Mouse (Mus musculus) heart, adult 9 months (tissue): Measurements from ENCODE around the gene Vrtn.

Source experiments
- DNase-seq, 2 experiments: peaks; one replicate each; pipeline ENCODE4 v3.0.0; 2022; ENCODE audit warnings: low spot score in 2 of 2

The Vrtn gene

DNA sequence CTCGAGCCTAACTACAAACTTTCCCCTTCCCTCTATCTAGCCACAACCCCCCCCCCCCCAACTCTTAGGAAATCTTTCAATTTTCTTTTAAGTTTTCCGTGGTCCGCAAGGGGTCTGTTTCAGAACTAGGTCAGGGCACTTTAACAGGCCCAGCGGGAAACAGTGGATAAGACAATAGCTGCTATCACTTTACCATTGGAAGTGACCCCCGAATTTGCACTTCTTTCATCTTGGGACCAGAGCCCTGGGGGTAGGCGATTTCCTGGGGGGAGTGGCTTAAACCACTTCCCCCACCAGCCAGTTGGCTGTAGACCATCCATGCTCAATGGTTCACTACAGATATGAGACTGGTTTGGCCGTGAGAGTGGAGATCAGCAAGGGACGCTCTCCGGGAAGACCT is at the start of gene Vrtn:
TSS of gene Vrtn (plus strand) at position 366 of the 400 bp plus-strand sequence.
- no peak for DNase-seq

DNA sequence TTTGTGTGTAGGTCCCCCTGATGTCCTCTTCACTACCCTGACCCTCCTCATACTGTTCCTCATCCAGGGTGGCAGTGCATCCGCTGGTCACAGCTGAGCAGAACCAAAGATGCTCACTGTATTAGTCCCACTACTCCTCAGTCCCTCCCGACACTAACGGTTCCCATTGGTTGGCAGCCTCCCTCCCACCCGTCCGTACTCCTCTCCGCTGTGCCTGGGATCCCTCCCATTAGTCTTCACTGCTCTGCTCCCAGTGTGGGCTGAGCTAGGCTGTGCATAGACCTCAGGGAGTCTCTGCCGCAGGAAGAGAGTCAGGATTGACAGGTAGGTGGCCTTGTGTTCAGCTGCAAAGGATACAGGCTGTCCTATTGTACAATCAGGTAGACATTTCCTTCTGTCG is 42.5 kb upstream of the Vrtn start:
- DNase-seq = no peak

DNA sequence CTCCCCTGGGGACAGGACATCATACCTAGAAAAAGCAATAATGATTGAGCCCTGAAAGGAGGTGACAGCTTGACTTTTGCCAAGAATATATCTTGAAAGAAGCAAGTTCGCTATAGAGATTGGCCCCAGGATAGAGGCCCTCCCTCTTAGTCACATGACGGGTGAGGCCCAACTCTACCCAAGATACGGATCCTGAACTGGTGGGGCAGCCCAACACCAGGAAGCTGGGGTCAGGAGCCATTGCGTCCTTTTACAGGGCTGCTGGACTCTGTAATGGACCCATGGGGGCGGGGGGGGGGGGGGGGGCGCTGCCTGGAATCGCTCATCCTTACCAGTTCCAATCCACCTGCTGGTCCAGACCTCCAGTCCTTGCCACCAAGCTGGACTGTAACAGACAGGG is 36.8 kb upstream of the Vrtn start:
- no peak for DNase-seq

DNA sequence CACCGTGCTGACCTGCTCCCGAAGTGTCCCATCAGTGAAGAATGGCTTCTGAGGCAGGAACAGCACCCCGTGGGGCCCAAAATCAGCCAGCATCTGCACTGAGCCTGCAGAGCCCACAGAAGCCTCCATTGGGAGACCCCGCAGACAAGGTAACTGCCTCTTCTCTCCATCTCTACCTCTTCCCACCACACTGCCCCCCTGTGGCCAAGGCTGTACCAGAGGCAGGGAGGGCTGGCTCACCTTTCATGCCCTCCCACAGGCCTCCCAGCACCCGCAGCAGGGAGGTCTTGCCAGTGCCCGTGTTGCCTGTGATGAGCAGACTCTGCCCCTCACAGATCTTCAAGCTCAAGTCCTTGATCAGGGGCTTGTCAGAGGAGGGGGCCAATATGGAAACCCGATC is 35.0 kb upstream of the Vrtn start:
- no peak for DNase-seq

DNA sequence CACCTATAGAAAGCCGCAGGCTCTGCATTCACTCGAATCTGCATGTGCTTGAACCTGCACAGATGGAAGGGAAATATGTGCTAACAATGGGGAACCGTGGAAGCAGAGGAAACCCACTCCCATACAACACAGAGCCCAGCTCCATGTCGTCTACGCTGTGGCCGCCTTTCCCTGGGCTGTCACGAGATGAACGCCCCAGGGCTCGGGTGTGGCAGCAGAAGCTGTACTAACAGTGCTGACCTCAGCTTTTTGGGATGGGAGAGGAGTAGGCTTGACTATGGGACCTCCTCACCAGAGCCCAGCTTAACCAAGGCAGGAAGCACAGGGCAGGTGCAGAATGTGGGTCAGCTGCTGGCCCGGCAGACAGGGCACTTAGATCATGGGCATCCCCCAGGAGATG is 29.1 kb upstream of the Vrtn start:
- no peak for DNase-seq

DNA sequence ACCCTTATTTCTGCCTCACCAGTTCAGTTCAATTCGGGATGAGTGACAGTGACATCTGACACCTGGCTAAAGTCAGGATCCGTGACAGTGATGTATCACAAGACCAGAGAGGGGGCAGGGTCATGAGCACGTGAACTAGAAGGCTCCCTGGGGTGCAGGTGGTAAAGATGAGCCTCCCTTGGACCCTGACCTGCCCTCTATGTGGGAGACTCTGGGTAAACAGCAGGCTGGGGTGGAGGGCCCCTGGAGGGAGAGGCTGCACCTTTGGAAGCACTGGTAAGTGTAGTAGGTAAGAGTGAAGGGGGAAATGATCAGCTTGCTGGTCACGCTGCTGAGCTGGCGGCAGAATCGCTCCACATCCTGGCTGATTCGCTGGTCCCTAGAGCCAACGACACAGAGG is 28.3 kb upstream of the Vrtn start:
- DNase-seq = no peak

DNA sequence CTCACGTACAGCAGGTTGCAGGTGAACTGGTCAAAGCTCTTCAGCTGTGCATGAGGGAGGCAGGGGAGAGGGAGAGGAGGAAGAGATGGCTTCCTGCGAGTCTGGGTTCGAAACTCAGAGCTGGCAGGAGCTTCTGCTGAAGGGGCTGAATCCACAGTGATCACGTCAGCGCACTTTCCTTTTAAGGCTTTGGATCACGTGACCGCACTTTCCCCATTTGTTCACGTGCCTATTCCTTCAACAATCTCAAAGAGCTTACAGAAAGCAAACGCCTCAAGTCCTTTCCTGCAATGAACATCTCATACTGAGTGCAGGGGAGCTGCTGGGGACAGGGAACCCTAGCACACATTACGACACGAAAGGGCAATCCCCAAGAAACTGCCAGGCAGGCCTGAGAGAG is 26.8 kb upstream of the Vrtn start:
- DNase-seq = no peak

DNA sequence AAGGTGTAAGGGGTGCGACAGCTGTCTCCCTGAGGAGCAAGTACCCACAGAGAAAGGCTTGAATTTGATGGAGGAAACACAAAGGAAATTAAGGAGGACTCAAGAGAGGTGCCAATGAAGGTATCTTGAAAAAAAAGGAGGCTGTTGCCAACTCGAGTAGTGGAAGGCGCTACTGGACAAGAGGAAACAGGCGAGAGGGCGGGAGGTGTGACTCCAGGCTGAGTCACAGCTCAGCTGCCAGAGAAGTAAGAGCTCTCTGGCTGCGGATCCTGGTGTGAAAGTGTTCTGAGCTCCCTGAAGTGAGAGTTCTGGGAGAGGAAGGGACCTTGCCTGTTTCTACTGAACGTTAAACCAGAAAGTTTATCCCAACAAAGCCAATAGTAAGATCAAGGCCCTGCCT is 26.3 kb upstream of the Vrtn start:
- peak in 1 of 2 experiments; percentile 8 for DNase-seq

DNA sequence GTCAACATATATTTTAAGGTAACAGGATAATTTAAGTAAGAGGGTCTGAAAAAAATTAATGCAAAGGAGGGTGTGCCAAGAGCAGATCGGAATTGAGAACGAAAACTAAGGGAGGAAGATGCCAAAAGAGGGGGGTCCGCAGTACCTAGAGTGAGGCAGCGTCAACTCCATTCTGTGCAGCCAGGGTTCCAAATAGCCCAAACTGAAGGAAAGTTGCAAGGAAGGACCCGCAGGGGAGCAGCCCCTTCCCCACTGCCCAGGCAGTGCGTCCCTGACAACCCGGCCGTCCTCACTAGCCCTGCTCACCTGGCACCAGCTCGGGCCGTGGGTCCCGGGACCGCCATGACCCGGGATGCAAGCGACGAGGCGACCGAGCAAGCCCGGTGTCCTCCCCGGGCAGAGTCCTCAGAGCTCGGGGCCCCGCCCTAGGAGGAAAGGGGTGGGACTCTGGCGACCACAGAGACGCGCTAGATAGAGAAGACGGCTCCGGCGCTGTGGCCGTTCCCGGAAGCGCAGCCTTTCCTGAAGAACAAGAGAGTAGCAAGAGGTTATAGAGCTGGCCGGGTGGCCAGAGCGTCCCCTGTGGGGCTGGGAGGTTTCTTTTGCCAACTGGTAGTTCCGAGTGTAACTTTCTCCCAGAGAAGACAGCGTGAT is 23.7 kb upstream of the Vrtn start, which contains the start of gene Abcd4:
TSS of gene Abcd4 (minus strand) at position 437 of the 654 bp plus-strand sequence.
- peak; percentile 96 to 97 for DNase-seq

DNA sequence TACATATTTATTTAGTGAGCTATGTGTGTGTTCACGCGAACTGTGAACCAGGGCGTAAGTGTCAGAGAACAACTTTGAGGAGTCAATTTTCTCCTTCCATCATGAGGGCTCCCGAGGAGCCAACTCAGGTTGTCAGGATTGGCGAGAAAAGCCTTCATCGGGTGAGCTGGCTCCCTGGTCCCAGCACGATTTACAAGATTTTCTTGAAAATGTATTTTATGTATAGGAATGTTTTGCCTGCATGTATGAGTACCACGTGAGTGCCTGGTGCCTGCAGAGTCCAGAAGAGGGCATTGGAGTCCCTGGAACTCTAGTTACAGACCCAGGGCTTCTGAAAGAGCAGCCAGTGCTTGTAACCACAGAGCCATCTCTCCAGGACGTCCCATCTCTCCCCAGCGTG is 23.2 kb upstream of the Vrtn start:
- DNase-seq = peak in 1 of 2 experiments; percentile 15

DNA sequence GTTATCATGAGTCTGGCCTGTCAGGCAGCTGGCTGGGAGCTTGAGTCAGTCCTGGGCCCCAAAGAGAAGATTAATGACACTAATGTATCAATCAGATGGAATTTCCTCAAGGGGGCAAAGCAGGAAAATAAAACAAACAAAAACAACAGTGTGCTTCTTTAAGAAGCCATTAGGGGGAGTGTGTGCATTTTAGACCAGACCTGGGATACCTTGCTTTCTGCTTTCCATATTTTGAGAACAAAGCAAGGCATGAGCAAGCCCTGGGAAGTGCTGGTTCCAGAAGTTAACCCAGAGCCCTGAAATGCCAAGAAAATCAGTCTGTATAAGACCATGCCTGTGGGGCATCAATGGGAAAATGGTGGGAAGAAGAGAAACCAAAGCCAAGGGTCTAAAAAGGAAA is 19.8 kb upstream of the Vrtn start:
- no peak for DNase-seq

DNA sequence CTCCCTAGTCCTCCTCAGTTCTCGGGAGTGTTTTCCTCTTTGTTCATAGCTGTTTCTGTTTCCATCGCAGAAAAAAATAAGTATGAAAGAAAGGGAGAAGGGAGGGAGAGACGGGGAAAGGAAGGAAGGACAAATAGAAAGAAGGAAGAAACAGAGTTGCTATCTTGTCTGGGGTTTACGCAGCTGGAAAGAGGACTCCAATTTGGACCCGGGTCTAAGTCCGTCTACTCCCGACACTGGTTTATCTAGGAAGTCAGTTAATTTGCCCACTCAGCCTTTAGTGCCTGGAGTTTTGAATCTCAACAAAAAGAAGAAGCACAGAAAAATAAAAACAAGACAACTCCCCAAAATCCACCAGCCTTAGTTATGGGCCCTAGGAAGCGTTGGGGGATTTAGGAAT is 16.2 kb upstream of the Vrtn start:
- no peak for DNase-seq

DNA sequence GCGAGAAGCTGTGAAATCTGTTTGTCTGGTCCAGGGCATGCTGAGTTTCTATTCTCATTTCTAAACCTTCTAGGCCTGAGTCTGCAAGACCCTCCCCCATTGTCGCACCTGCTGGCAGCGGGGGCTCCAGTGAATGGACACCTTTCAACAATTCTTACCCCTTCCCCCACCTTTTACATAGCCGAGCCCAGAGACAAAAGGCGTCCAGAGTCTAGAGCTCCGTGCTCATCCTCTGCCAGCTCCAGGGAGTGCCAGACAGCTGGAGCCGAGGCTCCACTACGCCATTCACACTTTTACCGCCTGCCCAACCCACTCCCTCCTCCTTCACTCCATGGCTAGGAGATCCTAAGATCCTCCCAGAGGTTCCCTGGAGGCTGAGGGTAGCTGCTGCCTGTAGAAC is 15.7 kb upstream of the Vrtn start:
- DNase-seq = no peak

DNA sequence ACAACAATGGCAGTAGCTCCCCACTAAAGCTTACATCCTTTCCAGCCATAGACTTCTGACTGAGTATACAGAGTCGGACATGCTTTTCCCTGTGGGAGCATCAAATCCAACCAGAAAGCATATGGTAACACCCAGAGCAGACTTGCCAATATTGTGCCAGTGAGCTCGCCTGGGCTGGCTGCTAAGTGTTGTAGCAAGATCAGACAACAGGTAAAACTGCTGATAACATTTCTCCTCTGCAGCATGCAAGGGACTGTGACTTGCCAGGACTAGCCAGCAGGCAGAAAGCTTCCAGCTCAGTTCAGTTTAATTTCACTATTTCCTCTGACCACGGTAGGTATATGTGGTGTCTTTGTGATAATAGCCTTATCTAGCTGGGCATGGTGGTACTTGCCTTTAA is 9.0 kb upstream of the Vrtn start:
- DNase-seq = no peak

DNA sequence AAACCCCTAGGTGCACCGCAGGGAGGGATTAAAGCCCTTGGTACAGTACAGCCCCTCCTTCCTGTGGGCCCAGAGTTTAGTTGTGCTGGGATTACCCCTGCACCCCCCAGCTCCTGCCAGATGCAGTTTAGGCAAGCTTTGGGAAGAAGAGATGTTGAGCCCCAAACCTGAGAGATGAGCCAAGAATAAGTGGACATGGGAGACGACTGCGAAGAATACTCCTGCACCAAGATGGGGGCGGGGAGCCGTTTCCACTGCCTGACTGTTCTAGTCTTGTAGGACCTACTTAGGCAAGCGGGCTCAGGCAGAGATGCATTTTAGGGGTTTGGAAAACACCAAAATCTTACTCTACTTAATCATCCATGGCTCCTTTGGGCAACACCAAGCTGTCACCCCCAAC is 566 bp upstream of the Vrtn start:
- DNase-seq = no peak

DNA sequence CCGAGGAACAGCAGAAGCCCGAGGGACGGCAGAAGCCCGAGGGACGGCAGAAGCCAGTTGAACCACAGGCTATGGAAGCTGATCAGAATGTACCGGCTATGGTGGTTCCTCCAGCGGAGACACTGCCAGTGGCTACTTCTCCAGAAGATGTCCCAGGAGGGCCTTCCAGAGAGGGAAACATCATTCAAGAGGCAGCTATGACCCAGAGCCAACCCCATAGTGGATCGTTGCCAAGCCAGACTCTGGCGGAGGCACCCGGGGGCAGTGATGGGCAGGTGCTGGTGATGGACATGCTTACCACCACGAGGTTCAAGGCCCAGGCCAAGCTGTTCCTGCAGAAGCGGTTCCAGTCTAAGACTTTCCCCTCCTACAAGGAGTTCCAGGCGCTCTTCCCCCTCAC is 9.4 kb downstream of the Vrtn start:
- DNase-seq = no peak

DNA sequence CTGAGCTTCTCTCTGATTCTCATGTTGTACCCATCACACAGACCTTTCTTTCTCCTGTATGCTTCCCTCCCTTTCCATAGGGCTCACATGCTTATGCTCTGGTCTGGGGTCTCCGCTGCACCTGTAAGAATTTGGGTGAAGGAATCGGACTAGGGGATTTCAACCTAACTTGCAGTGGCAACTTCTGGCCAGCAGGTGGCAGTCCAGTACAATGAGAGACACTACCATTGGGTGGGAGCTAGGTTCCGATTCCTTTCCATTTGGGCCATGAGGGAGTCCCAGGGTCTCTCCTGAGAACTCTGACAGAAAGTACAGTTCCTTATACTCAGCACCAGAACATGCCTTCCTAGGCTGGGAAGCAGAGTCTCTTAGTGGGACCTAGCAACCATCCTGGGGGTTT is 13.1 kb downstream of the Vrtn start:
- DNase-seq = peak; percentile 6 to 28

DNA sequence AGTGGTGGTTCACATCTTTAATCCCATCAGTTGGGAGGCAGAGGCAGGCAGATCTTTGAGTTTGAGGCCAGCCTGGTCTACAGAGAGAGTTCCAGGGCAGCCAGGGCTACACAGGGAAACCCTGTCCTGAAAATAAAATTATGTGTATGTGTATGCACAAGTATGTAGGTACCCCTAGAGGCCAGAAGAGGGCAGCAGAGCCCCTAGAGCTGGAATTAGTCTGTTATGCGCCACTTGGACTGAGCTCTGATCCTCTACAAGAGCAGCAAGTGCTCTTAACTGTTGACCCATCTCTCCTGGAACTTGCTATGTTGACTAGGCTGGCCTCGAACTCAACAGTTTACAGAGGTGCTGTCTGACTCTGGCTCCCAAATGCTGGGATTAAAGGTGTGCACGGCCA is 29.7 kb downstream of the Vrtn start:
- DNase-seq = no peak

DNA sequence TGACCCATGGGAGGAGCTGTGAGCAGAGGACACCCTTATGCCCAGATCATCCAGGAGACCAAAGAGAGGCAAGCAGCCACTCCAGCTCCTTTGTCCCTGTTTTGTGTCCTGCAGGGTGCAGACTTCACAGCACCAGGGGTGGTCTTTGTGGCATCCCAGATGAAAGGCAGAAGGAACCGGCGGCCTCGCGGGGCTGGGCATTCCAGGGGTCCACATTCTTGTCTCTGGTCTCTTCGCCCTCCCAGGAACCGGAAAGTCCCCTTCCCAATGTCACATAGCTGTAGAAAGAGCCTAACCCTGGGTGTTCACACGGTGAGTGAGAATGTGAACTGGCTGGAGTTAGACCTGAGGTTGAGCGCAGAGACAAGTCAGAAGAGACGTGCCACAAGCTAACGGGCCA is 30.8 kb downstream of the Vrtn start:
- DNase-seq = no peak

DNA sequence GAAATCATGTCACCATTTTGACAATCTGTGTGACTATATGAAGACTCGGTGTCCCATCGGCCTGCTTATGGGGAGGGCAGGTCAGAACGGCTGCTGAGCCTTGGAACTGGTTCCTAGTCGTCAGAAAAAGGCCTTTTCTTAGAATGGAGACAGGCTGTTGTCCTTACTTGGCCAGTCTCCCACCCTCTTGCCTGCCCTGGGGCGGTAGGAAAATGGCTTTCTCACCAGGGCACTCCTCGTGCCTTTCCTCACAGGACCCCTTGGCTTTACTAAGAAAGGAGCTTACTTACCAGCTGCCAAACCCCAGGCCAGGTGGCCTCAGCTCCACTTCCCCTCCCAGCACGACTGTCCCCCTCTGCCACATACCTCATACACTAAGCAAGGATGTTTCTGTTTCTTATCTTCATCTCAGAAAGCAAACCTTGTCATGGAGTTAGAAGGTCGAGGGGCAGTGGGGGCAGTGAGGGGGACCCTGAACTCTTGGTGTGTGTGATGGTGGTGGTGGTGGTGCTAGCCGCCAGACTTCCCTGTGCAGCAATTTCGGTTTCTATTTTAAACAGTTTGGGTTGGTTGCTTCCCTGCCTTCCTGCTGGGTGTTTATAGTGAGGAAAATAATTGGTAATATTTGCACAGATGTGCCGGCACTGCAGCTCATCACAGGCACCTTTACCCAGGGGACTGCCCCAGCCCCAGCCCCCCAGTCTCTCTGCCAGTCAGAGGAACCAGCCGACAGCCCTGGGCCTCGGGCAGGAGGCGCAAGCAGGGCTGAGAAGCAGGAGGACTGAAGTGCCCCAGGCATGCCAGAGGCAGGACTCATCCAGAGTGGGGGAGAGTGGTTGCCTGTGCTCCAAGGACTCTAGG is 34.1 kb downstream of the Vrtn start:
- no peak for DNase-seq

DNA sequence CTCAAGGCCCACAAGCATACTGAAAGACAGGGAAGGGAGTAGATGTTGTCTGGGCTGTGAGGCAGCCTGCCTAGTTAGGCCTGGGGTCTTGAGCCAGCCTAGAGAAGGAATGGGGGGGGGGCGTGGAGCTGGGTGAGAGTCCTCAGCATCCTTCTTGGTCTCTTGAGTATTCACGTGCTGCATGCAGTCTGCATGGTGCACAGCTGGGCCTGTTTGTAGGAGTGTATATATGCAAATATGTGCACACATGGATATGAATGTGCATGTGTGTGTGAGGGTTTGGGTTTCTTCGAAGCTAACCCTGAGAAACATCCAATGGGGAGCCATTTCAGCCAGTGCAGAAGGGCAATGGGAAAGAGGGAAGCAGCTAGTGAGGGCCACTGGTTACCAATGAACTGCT is 35.2 kb downstream of the Vrtn start:
- no peak for DNase-seq

DNA sequence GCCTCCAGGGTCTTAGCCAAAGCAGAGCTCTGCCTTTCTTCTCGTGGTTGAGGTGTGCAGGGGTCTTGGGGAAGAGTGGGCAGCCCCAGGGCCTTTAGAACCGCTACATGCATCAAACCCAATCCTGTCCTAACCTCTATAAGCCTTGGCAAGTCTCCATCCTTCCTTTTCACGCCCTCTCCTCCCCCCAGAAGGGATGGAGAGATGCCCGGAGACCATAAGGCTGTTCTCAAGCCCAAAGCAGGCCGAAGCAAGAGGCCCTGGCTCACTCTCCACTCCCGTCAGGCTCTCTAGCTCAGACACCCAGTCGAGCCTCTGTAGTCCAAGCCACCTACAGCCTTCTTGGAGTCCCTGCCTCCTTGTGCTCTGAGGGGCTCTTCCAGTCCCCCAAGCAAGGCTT is 43.8 kb downstream of the Vrtn start:
- DNase-seq = no peak

DNA sequence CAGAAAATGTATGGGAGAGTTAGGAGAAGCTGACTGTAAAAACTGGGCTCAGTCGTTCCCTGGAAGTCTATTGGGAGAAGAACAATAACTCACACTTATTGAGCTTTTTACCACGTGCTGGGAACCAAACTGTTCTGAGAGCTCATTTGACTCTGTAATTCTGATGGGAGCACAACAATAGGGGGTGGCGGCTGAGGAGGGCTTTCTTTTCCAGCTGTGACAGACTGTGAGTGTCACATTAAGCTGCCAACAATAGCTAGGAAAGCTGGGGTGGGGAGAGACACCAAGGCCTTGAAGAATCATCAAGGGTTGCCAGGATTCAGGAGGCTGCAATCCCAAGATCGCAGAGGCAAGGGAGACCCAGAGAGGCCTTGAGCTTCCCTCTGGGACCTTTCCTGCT is 45.4 kb downstream of the Vrtn start:
- no peak for DNase-seq
